Mouse (Mus musculus) ES-Bruce4 (cell line): ENCODE data around the gene Thap4.

Experiments used
- CTCF ChIP-seq: IDR thresholded peaks from one replicate; pipeline ENCODE4 v1.8.1; 2011; ENCODE audit warnings: low read depth, low read length
- EP300 ChIP-seq: IDR thresholded peaks from 2 replicates; pipeline ENCODE4 v1.6.1; 2011; ENCODE audit warnings: low read depth, low read length; ENCODE audit not compliant: insufficient read depth
- POLR2A ChIP-seq: IDR thresholded peaks from one replicate; pipeline ENCODE4 v1.8.1; 2011; ENCODE audit warnings: low read length; ENCODE audit not compliant: insufficient read depth

GRCm38 (mm10) chr1:93685401-93686244 lies 69.0 kb downstream of the Thap4 start, which contains the start of gene Bok:
- TF ChIP-seq CTCF (no peak), POLR2A (no peak), EP300 (no peak)
